Mouse (Mus musculus): ENCODE data around the gene Rex1bd. TPM values are rescaled to one million over a fixed set of nuclear protein-coding genes. Genes with fewer than 3 reads are reported as not detected.

Gene Rex1bd
- polyA plus RNA-seq, 1 experiment from 2014 or later, result 116 TPM

- H3K27me3 ChIP-seq (replicated peaks), result no peaks in the 10 kb centered on the region
- H3K9ac ChIP-seq, result peak overlapping the region; percentile 14; the same call in 1 of the 2 replicates
- H3K36me3 ChIP-seq, result peaks cover 10% of the 10 kb centered on the region
- H3K4me2 ChIP-seq, result peak overlapping the region; percentile 13; the same call in 1 of the 2 replicates
- H3K4me3 ChIP-seq, result no peak overlapping the region
- ATAC-seq (ENCODE audit: extremely low read depth, insufficient number of reproducible peaks, low FRiP score, low TSS enrichment), result no peak
- peak overlapping the region; percentile 36; the same call in 1 of the 2 replicates for H3K27ac ChIP-seq (replicated peaks)
- 58% methylated on average over 9 of the region's 9 CpGs for WGBS
- peaks cover 40% of the 10 kb centered on the region for H3K4me1 ChIP-seq
- peaks cover 3% of the 10 kb centered on the region; the same call in 1 of the 2 replicates for H3K9me3 ChIP-seq
Measured at GRCm38 (mm10) chr8:70460606-70461005, 45.9 kb downstream of the Rex1bd start.

GRCm38 (mm10) chr8:70460199-70460598 lies 46.4 kb downstream of the Rex1bd start:
- ATAC-seq (ENCODE audit: extremely low read depth, insufficient number of reproducible peaks, low FRiP score, low TSS enrichment), result no peak
- Histone ChIP-seq H3K27ac (replicated peaks) (peak overlapping the region; percentile 36; the same call in 1 of the 2 replicates), H3K36me3 (peaks cover 9% of the 10 kb centered on the region; the same call in 1 of the 2 replicates), H3K4me3 (no peak overlapping the region), H3K4me1 (peaks cover 40% of the 10 kb centered on the region), H3K9me3 (peaks cover 3% of the 10 kb centered on the region; the same call in 1 of the 2 replicates), H3K27me3 (replicated peaks) (no peaks in the 10 kb centered on the region), H3K9ac (peak overlapping the region; percentile 14; the same call in 1 of the 2 replicates), H3K4me2 (peak overlapping the region; percentile 13; the same call in 1 of the 2 replicates)
- 86% methylated on average over 5 of the region's 5 CpGs for WGBS

GRCm38 (mm10) chr8:70459636-70460035 lies 46.9 kb downstream of the Rex1bd start:
- H3K27ac ChIP-seq (replicated peaks), result no peak overlapping the region
- H3K4me2 ChIP-seq, result no peak overlapping the region
- peaks cover 3% of the 10 kb centered on the region; the same call in 1 of the 2 replicates for H3K9me3 ChIP-seq
- ATAC-seq (ENCODE audit: extremely low read depth, insufficient number of reproducible peaks, low FRiP score, low TSS enrichment), result no peak
- no peak overlapping the region for H3K4me3 ChIP-seq
- no peak overlapping the region for H3K9ac ChIP-seq
- peaks cover 9% of the 10 kb centered on the region; the same call in 1 of the 2 replicates for H3K36me3 ChIP-seq
- H3K4me1 ChIP-seq, result peaks cover 40% of the 10 kb centered on the region
- no peaks in the 10 kb centered on the region for H3K27me3 ChIP-seq (replicated peaks)
- WGBS, result 91% methylated on average over 2 of the region's 2 CpGs

- Histone ChIP-seq H3K4me3 (no peak overlapping the region), H3K4me1 (peaks cover 49% of the 10 kb centered on the region), H3K36me3 (peaks cover 9% of the 10 kb centered on the region; the same call in 1 of the 2 replicates), H3K9ac (no peak overlapping the region), H3K4me2 (no peak overlapping the region), H3K27me3 (replicated peaks) (no peaks in the 10 kb centered on the region), H3K27ac (replicated peaks) (no peak overlapping the region), H3K9me3 (peaks cover 3% of the 10 kb centered on the region; the same call in 1 of the 2 replicates)
- WGBS, result 59% methylated on average over 3 of the region's 3 CpGs
- ATAC-seq (ENCODE audit: extremely low read depth, insufficient number of reproducible peaks, low FRiP score, low TSS enrichment), result no peak
Measured at GRCm38 (mm10) chr8:70458462-70458861, 48.1 kb downstream of the Rex1bd start.

GRCm38 (mm10) chr8:70457882-70458281 lies 48.7 kb downstream of the Rex1bd start:
- WGBS, result 87% methylated on average over 6 of the region's 6 CpGs
- Histone ChIP-seq H3K36me3 (peaks cover 9% of the 10 kb centered on the region; the same call in 1 of the 2 replicates), H3K9me3 (peaks cover 3% of the 10 kb centered on the region; the same call in 1 of the 2 replicates), H3K4me2 (no peak overlapping the region), H3K27me3 (replicated peaks) (0 out of 2 replicates have a peak, but pooled peaks cover 1% of the 10 kb centered on the region), H3K9ac (no peak overlapping the region), H3K4me1 (peaks cover 52% of the 10 kb centered on the region), H3K27ac (replicated peaks) (no peak overlapping the region), H3K4me3 (no peak overlapping the region)
- no peak for ATAC-seq (ENCODE audit: extremely low read depth, insufficient number of reproducible peaks, low FRiP score, low TSS enrichment)

GRCm38 (mm10) chr8:70456996-70457395 lies 49.6 kb downstream of the Rex1bd start:
- Histone ChIP-seq H3K4me2 (no peak overlapping the region), H3K27ac (replicated peaks) (no peak overlapping the region), H3K4me3 (no peak overlapping the region), H3K9me3 (peaks cover 3% of the 10 kb centered on the region; the same call in 1 of the 2 replicates), H3K4me1 (peaks cover 54% of the 10 kb centered on the region), H3K36me3 (peaks cover 15% of the 10 kb centered on the region), H3K27me3 (replicated peaks) (peaks cover 7% of the 10 kb centered on the region; the same call in 1 of the 2 replicates), H3K9ac (0 out of 2 replicates have a peak overlapping the region, but pooled peaks have one; percentile 3)
- WGBS, result 96% methylated on average over 1 of the region's 1 CpGs
- ATAC-seq (ENCODE audit: extremely low read depth, insufficient number of reproducible peaks, low FRiP score, low TSS enrichment), result no peak

Other genes with a start within 250 kb of the Rex1bd start
- gene Homer3, start 223.9 kb downstream of the Rex1bd start, polyA plus RNA-seq (2015; fragmentation: Nextera tagmentation; extraction: Ambion mirVana), result 34.1 and 37.2 TPM in 2 replicates
- gene Ddx49, start 204.3 kb downstream of the Rex1bd start, polyA plus RNA-seq (2015; fragmentation: Nextera tagmentation; extraction: Ambion mirVana), result 32.6 and 34.1 TPM in 2 replicates
- 294 and 344 TPM in 2 replicates for gene Cope, start 204.2 kb downstream of the Rex1bd start, polyA plus RNA-seq (2015; fragmentation: Nextera tagmentation; extraction: Ambion mirVana)
- gene Cers1, start 191.0 kb downstream of the Rex1bd start, polyA plus RNA-seq (2015; fragmentation: Nextera tagmentation; extraction: Ambion mirVana), result 1.9 and 2.6 TPM in 2 replicates
- gene Gdf1, start 176.9 kb downstream of the Rex1bd start, polyA plus RNA-seq (2015; fragmentation: Nextera tagmentation; extraction: Ambion mirVana), result 0.74 and 0.99 TPM in 2 replicates
- 11.3 and 12.2 TPM in 2 replicates for gene Upf1, start 153.5 kb downstream of the Rex1bd start, polyA plus RNA-seq (2015; fragmentation: Nextera tagmentation; extraction: Ambion mirVana)
- gene Comp, start 133.2 kb downstream of the Rex1bd start, polyA plus RNA-seq (2015; fragmentation: Nextera tagmentation; extraction: Ambion mirVana), result 3.5 TPM in 2 replicates
- gene Crtc1, start 67.2 kb downstream of the Rex1bd start, polyA plus RNA-seq (2015; fragmentation: Nextera tagmentation; extraction: Ambion mirVana), result 9.7 and 12.4 TPM in 2 replicates
- 11.2 and 12.4 TPM in 2 replicates for gene Klhl26, start 29.8 kb downstream of the Rex1bd start, polyA plus RNA-seq (2015; fragmentation: Nextera tagmentation; extraction: Ambion mirVana)
- gene Tmem59l, start 19.4 kb downstream of the Rex1bd start, polyA plus RNA-seq (2015; fragmentation: Nextera tagmentation; extraction: Ambion mirVana), result 0.45 and 0.76 TPM in 2 replicates
- 3.7 and 5.5 TPM in 2 replicates for gene Crlf1, start 13.6 kb downstream of the Rex1bd start, polyA plus RNA-seq (2015; fragmentation: Nextera tagmentation; extraction: Ambion mirVana)
- 842 and 891 TPM in 2 replicates for gene Uba52, start 4.0 kb upstream of the Rex1bd start, polyA plus RNA-seq (2015; fragmentation: Nextera tagmentation; extraction: Ambion mirVana)
- gene Fkbp8, start 21.0 kb upstream of the Rex1bd start, polyA plus RNA-seq (2015; fragmentation: Nextera tagmentation; extraction: Ambion mirVana), result 240 and 251 TPM in 2 replicates
- 65.8 and 71.2 TPM in 2 replicates for gene Kxd1, start 21.2 kb upstream of the Rex1bd start, polyA plus RNA-seq (2015; fragmentation: Nextera tagmentation; extraction: Ambion mirVana)
- 11.6 and 12.5 TPM in 2 replicates for gene Ell, start 32.7 kb upstream of the Rex1bd start, polyA plus RNA-seq (2015; fragmentation: Nextera tagmentation; extraction: Ambion mirVana)
- 135 and 145 TPM in 2 replicates for gene Isyna1, start 87.6 kb upstream of the Rex1bd start, polyA plus RNA-seq (2015; fragmentation: Nextera tagmentation; extraction: Ambion mirVana)
- 63.3 and 70.9 TPM in 2 replicates for gene Ssbp4, start 102.1 kb upstream of the Rex1bd start, polyA plus RNA-seq (2015; fragmentation: Nextera tagmentation; extraction: Ambion mirVana)
- gene Lrrc25, start 109.4 kb upstream of the Rex1bd start, polyA plus RNA-seq (2015; fragmentation: Nextera tagmentation; extraction: Ambion mirVana), result 1.5 and 2.7 TPM in 2 replicates
- gene Gdf15, start 125.7 kb upstream of the Rex1bd start, polyA plus RNA-seq (2015; fragmentation: Nextera tagmentation; extraction: Ambion mirVana), result 0.86 and 1.2 TPM in 2 replicates
- gene Pgpep1, start 153.6 kb upstream of the Rex1bd start, polyA plus RNA-seq (2015; fragmentation: Nextera tagmentation; extraction: Ambion mirVana), result 33.7 and 37.3 TPM in 2 replicates
- gene Lsm4, start 166.5 kb upstream of the Rex1bd start, polyA plus RNA-seq (2015; fragmentation: Nextera tagmentation; extraction: Ambion mirVana), result 269 and 297 TPM in 2 replicates
- 68.6 and 76.9 TPM in 2 replicates for gene Jund, start 192.2 kb upstream of the Rex1bd start, polyA plus RNA-seq (2015; fragmentation: Nextera tagmentation; extraction: Ambion mirVana)
- not detected in 2 replicates for gene Iqcn, start 196.7 kb upstream of the Rex1bd start, polyA plus RNA-seq (2015; fragmentation: Nextera tagmentation; extraction: Ambion mirVana)
- gene Gm3336, start 211.8 kb upstream of the Rex1bd start, polyA plus RNA-seq (2015; fragmentation: Nextera tagmentation; extraction: Ambion mirVana), result not detected in 2 replicates
- gene Pde4c, start 217.0 kb upstream of the Rex1bd start, polyA plus RNA-seq (2015; fragmentation: Nextera tagmentation; extraction: Ambion mirVana), result 0.14 TPM in 1 of 2 replicates, not detected in the other
- 17.4 and 23.2 TPM in 2 replicates for gene Rab3a, start 247.9 kb upstream of the Rex1bd start, polyA plus RNA-seq (2015; fragmentation: Nextera tagmentation; extraction: Ambion mirVana)